Mouse (Mus musculus): ENCODE results near the gene Nup205.

Gene Nup205

DNA sequence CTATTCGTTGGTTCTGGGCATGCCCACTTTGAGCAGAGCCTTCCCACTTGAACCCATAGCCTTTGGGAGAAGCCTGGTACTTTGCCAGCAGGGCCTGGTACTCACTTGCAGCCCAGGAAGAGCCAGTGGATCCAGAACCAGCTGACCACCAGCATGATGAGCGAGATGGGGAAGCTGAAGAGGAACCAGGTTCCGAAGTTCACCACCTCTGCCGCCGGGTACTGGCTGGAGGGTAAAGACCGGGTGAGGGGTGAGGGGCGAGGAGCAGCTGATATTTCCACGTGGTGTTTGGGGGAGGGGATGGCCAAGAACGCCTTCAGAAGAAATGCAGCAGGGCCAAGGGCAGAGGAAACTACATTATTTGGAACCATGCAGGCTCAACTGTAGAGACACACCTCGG is 102.1 kb downstream of the Nup205 start:
- no peak for DNase-seq (ENCODE audit: low spot score in 2 of 2)

DNA sequence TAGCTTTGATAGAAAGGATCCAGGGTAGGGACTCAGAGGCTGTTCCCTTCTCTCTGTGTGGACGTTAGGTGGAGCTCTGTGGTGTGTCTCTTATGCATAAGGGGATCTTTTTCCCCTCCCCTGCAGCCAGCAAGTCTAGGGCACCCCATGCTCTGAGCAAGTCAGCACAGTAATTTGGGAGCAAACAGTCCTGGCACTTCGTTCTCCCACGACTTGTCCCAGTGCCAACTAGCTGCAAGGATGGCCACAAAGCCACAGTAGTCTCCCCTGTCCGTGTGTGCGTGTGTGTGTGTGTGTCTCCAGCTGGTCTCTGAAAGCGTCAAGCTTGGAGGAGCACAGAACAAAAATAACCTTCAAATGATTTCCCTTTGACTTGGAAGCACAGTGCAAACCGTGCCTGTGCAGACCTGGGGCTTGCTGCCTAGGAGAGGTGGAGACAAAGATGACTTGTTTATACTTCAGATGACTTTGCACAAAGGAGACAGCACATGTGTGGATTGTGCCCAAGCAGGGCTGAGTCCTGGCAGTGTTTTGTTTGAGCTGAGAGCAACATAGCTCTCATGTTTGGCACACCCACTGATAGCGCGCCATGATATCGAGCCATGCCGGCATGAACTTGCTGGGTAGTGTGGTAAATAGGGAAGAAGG is 111.0 kb downstream of the Nup205 start:
- peak; percentile 40 to 48 for DNase-seq (ENCODE audit: low spot score in 2 of 2)

DNA sequence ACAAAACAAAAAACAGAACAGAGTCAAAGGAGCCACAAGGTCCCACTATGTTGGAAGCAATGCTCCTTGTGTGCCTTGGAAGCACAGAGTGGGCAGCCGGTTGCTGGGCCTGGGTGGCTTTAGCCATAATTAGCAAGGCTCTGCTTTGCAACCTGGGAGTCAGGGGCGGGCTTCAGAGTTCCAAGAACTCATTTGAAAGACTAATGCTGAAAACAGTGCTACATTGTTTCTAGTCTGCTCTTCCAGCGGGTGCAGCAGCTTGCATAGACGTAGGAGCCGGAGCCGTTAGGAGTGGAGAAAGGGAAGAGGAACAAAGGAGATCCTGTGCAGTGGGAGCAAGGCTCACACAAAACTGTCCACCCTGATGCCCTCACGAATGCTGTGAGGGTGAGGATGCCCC is 111.7 kb downstream of the Nup205 start:
- DNase-seq (ENCODE audit: low spot score in 2 of 2): no peak

DNA sequence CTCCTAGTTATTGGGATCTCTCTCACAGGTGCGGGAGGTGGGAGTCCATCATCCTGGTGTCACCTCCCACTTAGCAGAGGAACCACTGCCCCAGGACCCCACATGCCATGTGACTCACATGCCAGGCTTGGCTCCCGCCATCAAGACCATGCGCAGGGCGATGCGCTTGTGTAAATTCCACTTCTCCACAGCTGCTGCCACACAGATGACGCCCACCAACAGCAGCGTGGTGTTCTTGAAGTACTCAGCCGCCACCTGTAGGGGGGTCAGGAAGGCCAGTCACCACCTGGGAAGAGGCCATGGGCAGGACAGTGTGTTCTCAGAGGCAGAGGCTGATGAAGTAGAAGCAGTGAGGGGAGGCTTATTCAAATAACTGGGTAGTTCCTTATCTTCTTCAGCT is 112.5 kb downstream of the Nup205 start:
- no peak for DNase-seq (ENCODE audit: low spot score in 2 of 2)

DNA sequence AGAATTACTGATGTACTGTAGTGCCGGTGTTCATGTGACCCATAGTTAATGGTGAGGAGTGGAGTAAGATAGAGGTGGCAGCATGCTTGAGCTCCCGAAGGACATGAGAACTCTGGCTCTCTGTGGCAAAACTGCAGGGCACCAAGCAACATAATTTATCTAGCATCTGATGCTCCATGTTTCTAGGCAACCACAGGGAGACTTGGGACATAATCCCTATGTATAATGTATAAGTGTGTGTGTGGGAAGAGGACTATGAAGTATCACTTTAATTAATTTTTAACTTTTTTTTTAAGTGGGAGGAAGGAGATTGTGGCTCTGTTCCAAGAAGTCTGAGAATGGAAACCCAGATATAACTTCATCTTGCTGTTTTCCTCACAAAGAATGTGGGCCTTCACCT is 117.7 kb downstream of the Nup205 start:
- no peak for DNase-seq (ENCODE audit: low spot score in 2 of 2)

DNA sequence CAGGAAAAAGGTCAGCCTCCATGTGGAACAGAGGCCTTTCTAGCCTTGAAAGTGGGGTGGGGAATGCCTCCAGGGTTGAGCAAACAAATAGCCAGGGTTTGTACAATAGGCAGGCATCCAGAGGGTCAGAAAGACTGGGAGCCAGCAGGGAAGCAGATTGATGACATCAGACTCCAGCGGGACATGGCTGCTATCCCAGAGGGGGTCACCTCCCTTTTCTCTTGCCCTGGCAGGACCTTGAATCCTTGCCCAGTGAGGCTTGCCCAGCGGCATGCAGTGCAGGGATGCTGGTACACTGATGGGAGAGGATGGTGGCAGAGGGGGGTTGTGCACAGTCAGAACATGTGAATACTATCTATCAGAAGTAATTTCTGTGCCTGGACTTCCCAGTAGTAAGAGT is 119.8 kb downstream of the Nup205 start:
- DNase-seq (ENCODE audit: low spot score in 2 of 2): peak in 1 of 2 experiments; percentile 18
